Mouse (Mus musculus) kidney, adult 2 months (tissue): ENCODE measurements at regions not wholly inside any gene's neighbourhood (a gene's known extent, or its start where the extent isn't known, plus 50 kb on each side); places are given as distances from the start of the nearest gene placed in this dataset.

Source experiments
- CTCF ChIP-seq: fragments of 200-500 bp; conservative IDR thresholded peaks from 2 replicates; pipeline ENCODE4 v1.5.1; 2011; ENCODE audit warnings: low read depth, mild to moderate bottlenecking, control low read depth, low read length, moderate library complexity, mixed read lengths; ENCODE audit not compliant: insufficient read depth, insufficient read length
- POLR2A ChIP-seq: fragments of 200-500 bp; IDR thresholded peaks from one replicate; pipeline ENCODE4 v1.6.1; 2011; ENCODE audit warnings: low read depth, low read length, control low read depth

DNA sequence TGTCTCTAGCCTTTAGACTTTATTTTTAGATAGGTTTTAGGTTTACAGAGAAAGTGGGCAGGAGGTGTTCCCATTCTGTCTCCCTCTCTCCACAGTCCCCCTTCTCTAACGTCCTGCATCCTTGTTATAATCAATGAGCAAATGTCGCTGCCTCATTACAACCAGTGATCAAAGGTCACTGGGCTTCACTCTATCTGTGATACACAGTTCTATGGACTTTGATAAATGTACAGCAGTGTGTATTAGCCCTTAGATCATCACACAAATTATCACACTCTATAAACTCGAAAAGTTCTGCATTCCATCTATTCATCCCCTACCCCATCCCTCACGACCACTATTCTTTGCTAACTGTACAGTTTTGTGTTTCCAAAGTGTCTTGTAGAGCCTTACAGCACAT is 62.1 kb downstream of the Csf2 start:
- TF ChIP-seq CTCF (no peak), POLR2A (no peak)
